Mouse (Mus musculus) gastrocnemius, adult 18-20 months (tissue): Measurements from ENCODE around the gene Epgn. TPM values are rescaled to one million over a fixed set of nuclear protein-coding genes. Genes with fewer than 3 reads are reported as not detected.

Experiments
- total RNA-seq, 2 experiments: library from RNA; stranded (reverse); gene quantifications; 2 replicates each; pipeline ENCODE4 v1.2.3; 2021

Gene Epgn
- total RNA-seq, 2 experiments from 2014 or later: 0.30 to 0.38 TPM

Other genes with a start within 250 kb of the Epgn start
- not detected for gene Cxcl3, start 241.4 kb upstream of the Epgn start, total RNA-seq
- not detected for gene Cxcl15, start 232.9 kb upstream of the Epgn start, total RNA-seq
- gene Cxcl1, start 136.2 kb upstream of the Epgn start, total RNA-seq: under 1 TPM in 1 of 2 experiments, not detected in 1; 0.25 TPM
- not detected for gene Cxcl2, start 123.6 kb upstream of the Epgn start, total RNA-seq
- 1 to 10 TPM; 5.7 to 6.9 TPM for gene Mthfd2l, start 96.3 kb upstream of the Epgn start, total RNA-seq
- gene Ereg, start 47.2 kb downstream of the Epgn start, total RNA-seq: not detected
- not detected for gene Areg, start 112.1 kb downstream of the Epgn start, total RNA-seq